Mouse (Mus musculus) lung, postnatal 0 days (tissue): ENCODE results near the gene Slc15a2. TPM values are rescaled to one million over a fixed set of nuclear protein-coding genes. Genes with fewer than 3 reads are reported as not detected.

Experiments used
- ATAC-seq: fragments of 200-750 bp; cut with Nextera tagmentation; 2 replicates; pipeline ENCODE4 v1.8.0; 2017; ENCODE audit warnings: moderate library complexity
- DNase-seq: peaks from one replicate; pipeline ENCODE4 v3.0.0-alpha.2; 2016; ENCODE audit warnings: low spot score
- H3K27ac ChIP-seq: fragments of 300-500 bp; sonication (generic); 2 replicates; pipeline ENCODE4 v1.5.1; 2014; ENCODE audit warnings: antibody characterized with exemption, mild to moderate bottlenecking, low read length, mixed read lengths
- H3K27me3 ChIP-seq: fragments of 300-500 bp; sonication (generic); replicated peaks from 2 replicates; pipeline ENCODE4 v1.6.1; 2014; ENCODE audit warnings: low read length, mixed read lengths; ENCODE audit not compliant: insufficient read depth
- H3K36me3 ChIP-seq: fragments of 300-500 bp; sonication (generic); 2 replicates; pipeline ENCODE4 v1.6.1; 2014; ENCODE audit warnings: low read length, mixed read lengths; ENCODE audit not compliant: insufficient read depth
- H3K4me1 ChIP-seq: fragments of 300-500 bp; sonication (generic); 2 replicates; pipeline ENCODE4 v1.6.1; 2014; ENCODE audit warnings: antibody characterized with exemption, low read depth, low read length, mixed read lengths; ENCODE audit not compliant: insufficient read depth
- H3K4me2 ChIP-seq: fragments of 300-500 bp; sonication (generic); replicated peaks from 2 replicates; pipeline ENCODE4 v1.6.1; 2014; ENCODE audit warnings: low read depth, mild to moderate bottlenecking, low read length, moderate library complexity, mixed read lengths
- H3K4me3 ChIP-seq: fragments of 300-500 bp; sonication (generic); 2 replicates; pipeline ENCODE4 v1.5.1; 2014; ENCODE audit warnings: low read depth, low read length
- H3K9ac ChIP-seq: fragments of 300-500 bp; sonication (generic); replicated peaks from 2 replicates; pipeline ENCODE4 v1.6.1; 2014; ENCODE audit warnings: low read depth, mild to moderate bottlenecking
- H3K9me3 ChIP-seq: fragments of 300-500 bp; sonication (generic); 2 replicates; pipeline ENCODE4 v1.6.1; 2016; ENCODE audit warnings: low read length, mixed read lengths
- CTCF ChIP-seq: IDR thresholded peaks from 2 replicates; pipeline ENCODE4 v1.5.1; 2016; ENCODE audit warnings: antibody characterized with exemption, mild to moderate bottlenecking
- EP300 ChIP-seq: IDR thresholded peaks from 2 replicates; pipeline ENCODE4 v1.6.1; 2016; ENCODE audit warnings: antibody characterized with exemption, mild to moderate bottlenecking, control low read depth
- WGBS: fragments of 180-500 bp; shearing (Covaris S2); extraction: QIAGEN DNeasy Blood & Tissue Kit; methylation state at CpG from one replicate; pipeline ENCODE4 v1.1.7; 2014; 5-methylcytosine and 5-hydroxymethylcytosine counted together
- microRNA-seq: library from miRNA; unstranded; fragments of <30 nt; microRNA quantifications from one replicate; pipeline ENCODE4, GENCODE M21; 2016
- polyA plus RNA-seq: library from polyadenylated mRNA; unstranded; fragments of >200 nt; fragmentation: Nextera tagmentation; extraction: Ambion mirVana; gene quantifications from 2 replicates; pipeline ENCODE4 v1.2.1, GENCODE M21; 2015

Gene Slc15a2
- polyA plus RNA-seq, 1 experiment from 2014 or later = 75.1 TPM

GRCm38 (mm10) chr16:36710794-36711193 lies 74.0 kb downstream of the Slc15a2 start:
- no peaks in the 10 kb centered on the region for H3K9me3 ChIP-seq
- H3K36me3 ChIP-seq = no peaks in the 10 kb centered on the region
- no peaks in the 10 kb centered on the region for H3K27me3 ChIP-seq
- H3K4me2 ChIP-seq = no peak overlapping the region
- WGBS = 87% methylated on average over 2 of the region's 2 CpGs
- DNase-seq (no peak), ATAC-seq (no peak)
- no peak overlapping the region for H3K9ac ChIP-seq
- H3K27ac ChIP-seq = no peak overlapping the region
- no peak overlapping the region for H3K4me3 ChIP-seq
- TF ChIP-seq CTCF = peak; percentile 40
- TF ChIP-seq EP300 = no peak
- H3K4me1 ChIP-seq = no peaks in the 10 kb centered on the region

- Histone ChIP-seq H3K9ac (no peak overlapping the region), H3K36me3 (no peaks in the 10 kb centered on the region), H3K27me3 (no peaks in the 10 kb centered on the region), H3K4me1 (no peaks in the 10 kb centered on the region), H3K4me3 (no peak overlapping the region), H3K27ac (no peak overlapping the region), H3K9me3 (no peaks in the 10 kb centered on the region), H3K4me2 (no peak overlapping the region)
- no peak for ATAC-seq
- TF ChIP-seq EP300 = no peak
- TF ChIP-seq CTCF = no peak
- WGBS = 85% methylated on average over 17 of the region's 17 CpGs
- no peak for DNase-seq
Observed at GRCm38 (mm10) chr16:36709405-36709804, 75.4 kb downstream of the Slc15a2 start.

GRCm38 (mm10) chr16:36708751-36709150 lies 76.0 kb downstream of the Slc15a2 start:
- H3K4me3 ChIP-seq = no peak overlapping the region
- no peak for ATAC-seq
- 50% methylated on average over 7 of the region's 7 CpGs for WGBS
- no peaks in the 10 kb centered on the region for H3K4me1 ChIP-seq
- DNase-seq = no peak
- H3K27ac ChIP-seq = no peak overlapping the region
- no peaks in the 10 kb centered on the region for H3K36me3 ChIP-seq
- no peaks in the 10 kb centered on the region for H3K9me3 ChIP-seq
- H3K4me2 ChIP-seq = no peak overlapping the region
- H3K27me3 ChIP-seq = no peaks in the 10 kb centered on the region
- no peak overlapping the region for H3K9ac ChIP-seq
- TF ChIP-seq CTCF (no peak), EP300 (no peak)

DNA sequence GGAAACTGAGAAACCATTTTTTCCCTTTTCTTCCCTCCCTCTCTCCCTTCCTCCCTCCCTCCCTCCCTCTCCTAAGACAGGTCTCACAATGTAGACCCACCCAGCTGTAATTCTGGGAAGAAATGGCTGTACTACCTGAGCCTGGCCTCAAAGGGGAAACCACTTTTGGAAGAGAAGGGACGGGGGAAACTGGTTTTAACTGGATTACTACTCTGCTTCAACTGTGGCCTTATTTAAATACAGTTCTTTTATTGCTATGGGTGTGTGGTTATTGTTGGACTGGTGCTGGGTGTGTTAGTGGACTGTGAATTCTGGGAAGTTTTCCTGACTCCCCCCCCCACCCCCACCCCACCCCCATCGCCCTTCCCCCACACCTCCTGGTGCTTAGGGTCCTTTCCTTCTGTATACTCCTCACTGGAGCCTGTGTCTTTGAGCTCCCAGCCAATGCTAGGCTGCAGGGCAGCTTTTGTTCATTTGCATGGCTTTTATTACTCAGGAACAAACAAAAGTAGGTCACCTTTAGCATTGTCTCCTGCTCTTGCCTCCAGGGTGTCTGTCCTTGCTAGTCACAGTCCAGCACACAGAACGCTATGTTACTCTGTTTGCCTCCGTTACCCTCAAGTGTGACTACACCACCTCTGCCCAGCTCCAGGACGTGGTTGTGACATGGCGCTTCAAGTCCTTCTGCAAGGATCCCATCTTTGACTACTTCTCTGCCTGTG lies 76.9 kb downstream of the Slc15a2 start:
- ATAC-seq = no peak
- H3K27ac ChIP-seq = no peak overlapping the region
- WGBS = 63% methylated on average over 6 of the region's 6 CpGs

GRCm38 (mm10) chr16:36700484-36700883 lies 84.3 kb downstream of the Slc15a2 start:
- TF ChIP-seq CTCF (no peak), EP300 (no peak)
- Histone ChIP-seq H3K4me3 (no peak overlapping the region), H3K36me3 (no peaks in the 10 kb centered on the region), H3K4me1 (no peaks in the 10 kb centered on the region), H3K9ac (no peak overlapping the region), H3K27me3 (no peaks in the 10 kb centered on the region), H3K4me2 (no peak overlapping the region), H3K9me3 (no peaks in the 10 kb centered on the region), H3K27ac (no peak overlapping the region)
- 85% methylated on average over 2 of the region's 2 CpGs for WGBS
- DNase-seq (no peak), ATAC-seq (no peak)

More for the DNA sequence above, 76.9 kb downstream of the Slc15a2 start:
- H3K4me1 ChIP-seq = no peaks in the 10 kb centered on the region
- no peaks in the 10 kb centered on the region for H3K36me3 ChIP-seq
- H3K4me3 ChIP-seq = no peak overlapping the region
- no peak overlapping the region for H3K4me2 ChIP-seq
- DNase-seq = no peak
- TF ChIP-seq EP300 = no peak
- TF ChIP-seq CTCF = no peak
- no peaks in the 10 kb centered on the region for H3K27me3 ChIP-seq
- no peaks in the 10 kb centered on the region for H3K9me3 ChIP-seq
- no peak overlapping the region for H3K9ac ChIP-seq

Small RNAs within 50 kb of the gene (microRNA-seq; reads per million reads assigned to microRNA genes)
- gene Gm22617 = not detected

Other genes starting within 250 kb of the Slc15a2 start
- gene Casr, start 222.8 kb downstream of the Slc15a2 start, polyA plus RNA-seq = 0.12 TPM in 1 of 2 replicates, not detected in the other
- 1.9 and 2.6 TPM in 2 replicates for gene Cd86, start 118.9 kb downstream of the Slc15a2 start, polyA plus RNA-seq
- 8.8 and 10.7 TPM in 2 replicates for gene Ildr1, start 91.0 kb downstream of the Slc15a2 start, polyA plus RNA-seq
- gene Iqcb1, start 43.4 kb upstream of the Slc15a2 start, polyA plus RNA-seq = 11.8 and 13.1 TPM in 2 replicates
- 0.95 and 1.4 TPM in 2 replicates for gene Eaf2, start 90.0 kb upstream of the Slc15a2 start, polyA plus RNA-seq
- gene Golgb1, start 90.2 kb upstream of the Slc15a2 start, polyA plus RNA-seq = 114 and 120 TPM in 2 replicates
- gene Hcls1, start 150.0 kb upstream of the Slc15a2 start, polyA plus RNA-seq = 11.4 and 12.6 TPM in 2 replicates
- gene Fbxo40, start 205.5 kb upstream of the Slc15a2 start, polyA plus RNA-seq = 0.10 and 0.12 TPM in 2 replicates
- 0.38 and 0.58 TPM in 2 replicates for gene Polq, start 226.8 kb upstream of the Slc15a2 start, polyA plus RNA-seq